Mouse (Mus musculus) lung, postnatal 4 days (tissue): ENCODE data around the gene Rtn1.

Experiments used
- DNase-seq, 2 experiments: peaks; one replicate each; pipeline ENCODE4 v3.0.0; 2021

The Rtn1 gene

DNA sequence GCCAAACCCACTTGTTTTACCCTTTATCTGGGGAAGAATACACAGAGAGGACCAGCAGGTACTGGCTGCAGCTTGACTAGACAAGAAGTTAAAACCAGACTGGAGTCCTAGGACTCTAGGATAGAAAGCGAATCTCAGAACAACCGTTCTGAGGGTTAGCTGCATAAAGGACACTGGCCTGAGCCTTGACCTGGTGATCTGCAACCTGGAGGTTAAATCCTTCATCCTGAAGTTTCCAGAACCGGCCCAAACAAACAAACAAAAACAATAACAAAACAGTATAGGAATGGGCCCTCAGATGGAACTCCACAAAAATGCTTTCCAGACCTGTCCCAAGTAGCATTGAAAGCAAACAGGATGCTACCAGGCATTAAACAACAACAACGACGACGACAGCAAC is at the start of gene Rtn1:
Gene Rtn1, minus strand, starts transcription at position 101 of the 400 bp plus-strand sequence.
- no peak for DNase-seq

DNA sequence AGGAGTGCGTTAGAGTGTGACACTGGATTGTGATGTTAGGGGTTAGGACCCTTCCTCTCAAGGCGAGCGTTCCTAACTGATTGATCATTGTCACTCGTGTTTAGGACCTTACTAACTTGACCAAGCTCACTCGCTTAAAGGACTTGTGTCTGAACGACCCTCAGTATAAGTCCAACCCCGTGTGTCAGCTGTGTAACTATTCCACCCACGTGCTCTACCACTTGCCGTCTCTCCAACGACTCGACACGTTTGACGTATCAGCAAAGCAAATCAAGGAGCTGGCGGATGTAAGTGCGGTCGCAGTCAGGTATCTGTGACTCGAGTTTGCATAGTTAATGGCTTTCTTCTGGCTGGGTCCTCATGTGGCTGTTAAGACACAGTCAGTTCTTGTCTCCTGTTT is 45.1 kb upstream of the Rtn1 start:
- no peak for DNase-seq

DNA sequence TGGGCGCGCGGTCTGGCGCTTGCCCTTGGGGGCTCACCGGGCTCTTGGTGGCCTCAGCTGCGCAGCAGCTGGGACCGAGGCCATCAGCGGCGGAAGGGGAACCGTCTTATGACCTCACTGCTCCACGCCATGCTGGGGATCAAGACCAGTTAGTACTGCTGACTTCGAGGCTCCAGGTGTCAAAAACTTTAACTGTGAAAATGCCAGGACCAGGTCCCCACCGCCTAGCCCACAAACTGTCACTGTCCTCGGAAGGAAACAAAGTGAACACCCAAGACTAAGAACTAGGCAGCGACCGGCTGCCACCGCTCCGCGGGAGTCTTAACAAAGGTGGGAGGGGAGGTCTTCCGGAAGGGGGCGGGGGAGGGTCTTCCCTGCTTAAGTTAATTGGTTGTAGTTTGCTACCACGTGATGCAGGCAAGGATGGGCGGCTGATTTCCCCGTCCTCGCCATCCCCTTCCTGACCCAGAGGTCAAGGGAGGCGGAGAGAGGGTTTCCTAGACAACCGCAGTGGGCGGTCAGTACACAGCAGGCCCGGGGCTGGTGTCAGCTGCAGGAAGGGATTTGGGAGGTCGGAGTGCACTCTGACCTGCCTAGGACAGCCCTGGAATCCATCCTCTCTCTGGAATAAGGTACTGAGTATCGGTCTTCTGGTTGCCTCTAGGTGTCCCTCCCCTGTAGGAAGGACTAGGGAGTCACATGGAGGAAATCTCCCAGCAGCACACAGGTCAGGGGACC is 33.2 kb upstream of the Rtn1 start, which contains the start of gene Lrrc9:
Gene Lrrc9, plus strand, starts transcription at position 28 of the 738 bp plus-strand sequence.
- DNase-seq, result peak; percentile 62 to 67

DNA sequence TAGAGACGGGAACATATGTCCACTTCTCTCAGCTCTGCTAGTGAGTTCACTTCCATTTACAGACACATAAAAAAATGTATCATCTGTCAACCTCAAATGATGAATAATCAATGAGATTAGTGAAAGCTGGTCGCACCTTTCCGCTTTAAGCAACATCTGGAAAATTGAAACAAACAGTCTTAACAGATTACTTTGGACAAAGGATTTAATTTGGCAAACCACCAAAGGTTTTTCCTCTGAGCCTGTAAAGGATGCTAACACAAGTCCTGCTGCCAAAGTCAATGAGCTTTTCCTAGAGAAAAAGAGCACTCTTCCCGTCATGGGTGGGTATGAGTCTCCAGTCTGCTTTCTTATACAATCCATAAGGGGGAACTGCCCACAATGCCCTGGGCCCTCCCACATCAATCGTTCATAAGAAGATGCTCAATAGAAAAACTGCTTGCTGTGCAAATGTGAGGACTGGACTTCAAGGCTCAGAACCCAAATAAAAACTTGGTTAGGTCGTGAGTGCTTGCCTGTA is 30.2 kb upstream of the Rtn1 start:
- no peak for DNase-seq

DNA sequence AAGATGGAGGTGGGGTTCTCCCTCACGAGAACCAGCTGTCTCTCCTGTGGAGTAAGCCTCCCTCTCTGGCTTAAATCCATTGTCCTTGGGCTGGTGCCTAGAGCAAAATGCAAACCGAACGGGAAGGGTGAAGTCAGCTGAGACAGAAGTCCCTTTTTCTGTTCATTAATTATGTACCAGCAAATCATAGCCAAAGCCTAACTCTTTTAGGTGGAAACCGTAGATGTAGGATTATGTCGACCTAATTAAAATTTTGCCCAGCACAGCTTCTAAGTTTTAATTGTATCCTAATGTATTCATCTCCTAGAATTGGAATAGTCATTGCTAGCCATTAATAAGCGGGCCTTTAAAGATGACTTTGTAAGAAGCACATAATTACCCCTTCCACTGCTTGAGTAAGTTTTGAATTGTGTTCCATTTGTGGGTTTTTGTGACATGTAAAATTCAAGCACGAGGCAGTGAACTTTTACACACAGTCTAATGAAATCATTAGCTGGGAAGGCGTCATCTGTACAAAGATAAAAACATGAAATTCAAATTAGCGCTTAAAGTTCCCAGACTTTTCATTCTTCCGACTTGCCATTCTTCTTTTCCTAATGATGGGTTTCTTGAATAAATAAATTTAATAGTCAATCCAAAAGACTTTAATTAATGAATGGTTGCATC is 29.0 kb upstream of the Rtn1 start:
- no peak for DNase-seq

DNA sequence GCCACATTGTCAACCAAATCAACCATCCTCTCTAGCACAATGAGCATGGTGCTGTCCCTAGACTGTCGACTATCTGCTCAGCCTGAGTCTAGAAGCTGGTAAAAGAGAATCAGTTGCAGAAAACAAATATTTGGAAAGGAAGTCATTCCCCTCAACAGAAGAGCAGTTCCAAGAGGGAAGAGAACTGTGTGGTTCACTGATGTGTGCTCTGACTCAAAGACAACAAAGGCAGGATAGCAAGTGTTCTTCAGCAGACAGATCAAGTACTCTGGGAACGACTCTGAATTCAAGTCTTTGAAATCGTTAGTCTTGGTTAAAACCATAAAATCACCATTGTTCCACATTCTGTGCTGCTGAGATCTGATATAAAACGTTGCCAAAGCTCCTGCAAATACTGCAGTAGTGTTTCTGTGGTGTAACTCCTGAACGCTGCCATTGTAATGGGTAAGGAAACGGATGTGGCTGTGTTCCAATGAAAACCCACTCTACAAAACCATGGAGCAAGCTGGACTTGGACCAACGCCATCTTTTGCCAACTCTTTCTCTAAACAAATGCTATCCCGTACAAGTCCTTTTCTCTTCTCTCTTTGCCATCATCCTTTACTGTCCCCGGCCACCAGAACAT is 24.5 kb upstream of the Rtn1 start:
- peak in 1 of 2 experiments; percentile 54 for DNase-seq

DNA sequence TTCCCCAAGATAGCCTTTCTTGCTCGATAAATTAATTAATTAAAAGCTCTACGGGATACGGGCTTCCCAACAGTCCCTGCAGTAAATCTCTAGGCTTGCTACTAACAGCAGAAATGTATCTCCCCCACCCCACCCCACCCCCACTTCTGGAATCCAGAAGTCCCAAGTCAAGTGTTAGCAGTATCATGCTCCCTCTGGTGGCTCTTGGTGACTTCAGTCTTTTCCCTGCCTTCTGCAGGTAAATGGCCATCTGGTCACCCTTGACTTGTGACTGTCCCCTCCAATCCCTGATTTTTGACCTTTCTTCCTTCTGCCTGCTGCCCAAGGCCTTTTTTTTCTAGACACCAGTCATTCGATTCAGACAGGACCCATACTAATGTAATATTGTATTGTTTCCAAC is 23.4 kb upstream of the Rtn1 start:
- no peak for DNase-seq

DNA sequence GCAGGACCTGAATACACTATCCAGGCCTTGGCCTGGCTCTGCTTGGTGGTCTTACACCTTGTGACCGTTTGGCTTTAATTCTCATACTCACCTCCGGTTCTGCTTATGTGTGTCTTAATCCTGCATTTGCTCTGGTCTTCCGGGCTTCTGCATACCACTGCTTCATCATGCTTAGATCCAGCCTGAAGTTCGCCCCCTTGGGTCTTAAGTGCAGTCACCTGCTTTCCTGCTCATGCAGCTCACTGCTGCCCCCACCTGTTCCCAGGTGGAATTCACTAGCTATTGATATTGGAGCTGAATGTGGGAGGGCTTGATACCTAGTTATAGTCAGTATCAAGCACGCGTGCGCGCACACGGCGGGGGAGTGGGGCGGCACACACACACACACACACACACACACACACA is 18.9 kb upstream of the Rtn1 start:
- peak; percentile 53 to 68 for DNase-seq

DNA sequence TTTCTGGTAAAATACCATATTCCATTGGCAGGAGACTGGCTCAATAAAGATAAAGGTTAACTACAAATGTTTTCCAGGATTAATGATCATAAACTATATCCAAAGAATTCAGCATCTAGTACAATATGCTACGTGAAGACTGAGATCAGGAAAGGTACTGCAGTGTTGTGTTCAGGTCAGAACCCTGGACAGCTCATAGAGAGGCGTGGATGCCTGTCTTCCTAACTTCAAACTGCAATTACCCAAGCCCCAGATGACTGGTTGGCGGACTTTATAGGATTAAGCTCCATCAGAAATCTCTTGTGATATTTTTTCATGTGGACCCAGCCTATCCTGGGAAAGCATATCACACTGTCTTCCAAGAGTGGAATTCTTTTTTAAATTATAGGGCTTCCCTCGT is 13.8 kb upstream of the Rtn1 start:
- no peak for DNase-seq

DNA sequence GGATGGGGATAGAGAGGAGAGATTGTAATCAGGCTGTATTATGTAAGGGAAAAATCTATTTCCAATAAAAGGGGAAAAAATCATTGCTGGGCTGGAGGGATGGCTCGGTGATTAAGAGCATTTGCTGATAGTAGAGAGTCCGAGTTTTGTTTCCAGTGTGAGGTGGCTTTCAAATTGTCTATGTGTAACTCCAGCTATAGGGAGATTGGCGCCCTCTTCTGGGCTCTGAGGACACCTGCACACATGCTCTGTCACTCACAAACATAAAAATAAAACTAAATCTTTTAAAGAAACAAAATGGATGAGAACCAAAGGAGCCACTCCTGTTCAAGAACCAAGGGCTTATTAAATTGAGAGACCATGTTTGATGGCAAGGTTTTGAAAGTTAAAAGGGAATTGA is 8.9 kb upstream of the Rtn1 start:
- DNase-seq, result no peak

DNA sequence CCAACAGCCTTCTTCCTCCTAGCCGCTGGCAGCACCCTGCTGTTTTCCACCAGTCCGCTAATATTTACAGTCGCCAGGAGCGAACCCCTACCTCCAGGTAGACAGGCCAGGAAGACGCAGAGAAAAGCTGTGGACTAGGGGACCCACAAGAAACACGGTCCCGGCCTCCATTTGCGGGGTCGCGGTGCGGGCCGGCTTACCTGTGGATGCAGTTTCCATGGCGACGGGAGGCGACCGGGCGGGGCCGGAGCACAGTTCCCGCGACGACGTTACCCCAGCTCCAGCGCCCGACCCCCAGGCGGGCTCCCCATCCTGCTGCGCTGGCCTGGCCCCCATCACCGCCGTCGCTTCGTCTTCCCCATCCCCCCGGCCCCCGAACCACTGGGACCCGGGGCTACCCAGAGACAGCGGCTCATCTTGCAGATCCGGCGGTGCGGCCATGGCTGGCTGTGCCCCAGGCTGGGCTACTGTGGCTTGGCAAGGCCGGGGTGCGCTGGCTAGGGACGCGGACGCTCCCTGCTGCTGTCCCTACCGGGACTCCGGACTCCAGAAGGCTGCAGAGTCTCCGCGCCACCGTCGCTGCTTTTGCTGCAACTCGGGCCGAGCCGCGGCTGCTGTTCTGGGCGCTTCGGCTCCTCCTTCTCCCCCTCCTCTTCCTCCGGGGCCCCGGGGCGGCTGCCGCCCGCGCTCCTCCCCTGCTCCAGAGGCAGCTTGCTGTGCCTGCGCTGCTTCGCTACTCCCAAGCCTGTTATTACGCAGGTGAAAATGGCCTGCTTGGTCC is 553 bp downstream of the Rtn1 start:
- DNase-seq, result peak; percentile 55 to 64

DNA sequence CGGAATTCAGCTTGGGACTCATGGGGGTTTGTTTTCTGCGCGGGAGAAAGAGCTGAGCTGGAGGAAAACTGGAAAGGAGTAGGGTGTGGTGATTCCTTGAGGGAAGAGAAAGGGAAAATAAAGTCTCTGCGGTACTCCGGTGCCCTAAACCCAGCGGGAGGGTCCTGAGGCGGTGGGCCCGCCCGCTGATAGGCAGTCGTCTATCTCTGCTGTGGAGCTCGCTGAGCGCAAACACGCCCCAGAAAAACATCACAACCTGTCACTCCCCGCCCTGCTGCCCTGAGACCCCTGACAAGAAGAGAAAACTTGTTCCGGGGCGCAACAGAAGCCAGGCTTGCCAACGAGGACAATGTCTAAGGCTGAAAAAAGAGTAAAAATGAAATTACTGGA is 1.1 kb downstream of the Rtn1 start:
- no peak for DNase-seq

DNA sequence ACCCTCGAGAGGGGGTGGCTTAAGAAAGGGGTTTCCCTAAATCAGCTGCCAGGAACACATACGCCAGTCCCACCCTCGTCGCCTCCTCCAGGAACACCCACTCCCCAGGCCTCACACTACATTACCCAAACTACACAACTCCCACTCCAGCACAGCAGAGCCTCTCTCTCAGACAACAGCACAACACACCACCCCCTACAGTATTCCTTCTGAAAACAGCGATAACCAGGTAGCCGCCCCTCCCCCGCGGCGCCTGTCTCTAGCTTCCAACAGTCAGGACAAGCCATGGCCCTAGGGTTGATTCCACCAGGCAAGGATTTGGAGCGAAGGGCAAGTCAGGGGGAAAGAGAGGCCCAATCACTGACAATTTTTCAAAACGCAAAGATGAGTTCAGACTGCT is 1.7 kb downstream of the Rtn1 start:
- DNase-seq, result no peak

DNA sequence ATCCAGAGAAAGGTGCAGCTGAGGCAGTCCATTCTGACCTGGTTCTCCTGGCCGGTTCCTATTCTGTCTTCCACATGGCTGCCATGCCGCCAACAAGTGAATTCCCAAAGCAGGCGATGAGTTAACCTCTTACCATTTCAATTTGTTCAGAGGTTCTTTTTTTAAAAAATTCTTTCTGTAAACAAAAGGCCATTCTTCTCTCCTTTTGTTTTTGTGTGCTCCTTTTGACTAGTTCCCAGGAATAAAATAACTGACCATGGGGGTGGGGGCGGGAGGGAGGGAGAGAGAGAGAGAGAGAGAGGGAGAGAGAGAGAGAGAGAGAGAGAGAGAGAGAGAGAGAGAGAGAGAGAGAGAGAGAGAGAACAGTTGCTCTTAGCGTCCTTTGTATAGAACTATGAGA is 3.8 kb downstream of the Rtn1 start:
- DNase-seq, result no peak

DNA sequence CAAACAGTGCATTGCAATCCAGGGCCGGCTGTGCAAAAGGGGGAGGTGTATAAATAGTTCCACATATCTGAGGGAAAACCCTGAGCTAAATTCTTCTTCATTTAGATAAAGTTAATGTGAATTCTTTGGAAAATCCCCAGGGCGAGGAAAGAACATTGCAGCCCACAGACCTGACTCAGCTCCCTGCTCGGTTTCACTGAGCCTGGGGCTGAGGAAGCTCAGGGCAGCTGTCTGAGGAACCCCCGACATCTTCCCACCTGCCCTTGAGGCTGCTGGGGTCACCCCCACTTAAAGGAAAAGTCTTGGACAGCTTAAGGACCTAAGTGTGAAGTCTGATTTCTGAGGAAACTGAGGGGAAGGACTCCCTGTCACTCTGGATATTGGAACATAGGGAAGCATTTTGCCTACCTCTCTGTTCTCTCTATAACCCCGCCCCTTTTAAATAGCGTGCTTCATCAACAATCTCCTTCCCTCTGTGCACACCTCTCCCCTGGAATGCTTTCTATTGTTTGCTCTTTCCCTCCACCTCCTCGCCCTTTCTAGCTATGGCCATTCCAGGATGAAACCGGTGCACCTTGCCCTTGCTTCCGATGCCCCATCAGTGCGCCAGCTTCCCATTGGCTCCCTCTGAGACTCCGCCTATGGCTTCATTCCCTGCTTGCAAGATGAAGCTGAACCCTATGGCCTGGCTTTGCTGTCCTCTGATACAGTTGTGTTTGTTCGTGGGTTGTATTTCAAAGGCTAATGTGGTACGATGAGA is 15.6 kb downstream of the Rtn1 start:
- no peak for DNase-seq

DNA sequence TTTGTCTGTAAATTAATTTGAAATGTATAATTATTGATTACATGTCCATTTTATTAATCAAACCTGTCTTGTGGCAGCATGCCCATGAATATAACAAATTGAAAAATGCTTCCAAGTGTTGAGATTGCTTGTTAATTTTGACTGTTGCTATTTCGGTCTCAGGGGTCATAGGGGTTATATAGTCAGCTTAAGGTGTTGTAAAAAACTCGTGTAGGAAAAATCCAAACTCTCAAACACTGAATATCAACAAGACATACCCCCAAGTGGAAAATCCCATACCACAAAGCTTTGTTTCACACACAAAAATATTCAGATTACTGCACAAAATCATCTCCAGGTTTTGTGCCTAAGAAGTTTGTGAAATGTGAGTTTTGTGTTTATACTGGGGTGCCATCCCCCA is 18.5 kb downstream of the Rtn1 start:
- DNase-seq, result no peak

DNA sequence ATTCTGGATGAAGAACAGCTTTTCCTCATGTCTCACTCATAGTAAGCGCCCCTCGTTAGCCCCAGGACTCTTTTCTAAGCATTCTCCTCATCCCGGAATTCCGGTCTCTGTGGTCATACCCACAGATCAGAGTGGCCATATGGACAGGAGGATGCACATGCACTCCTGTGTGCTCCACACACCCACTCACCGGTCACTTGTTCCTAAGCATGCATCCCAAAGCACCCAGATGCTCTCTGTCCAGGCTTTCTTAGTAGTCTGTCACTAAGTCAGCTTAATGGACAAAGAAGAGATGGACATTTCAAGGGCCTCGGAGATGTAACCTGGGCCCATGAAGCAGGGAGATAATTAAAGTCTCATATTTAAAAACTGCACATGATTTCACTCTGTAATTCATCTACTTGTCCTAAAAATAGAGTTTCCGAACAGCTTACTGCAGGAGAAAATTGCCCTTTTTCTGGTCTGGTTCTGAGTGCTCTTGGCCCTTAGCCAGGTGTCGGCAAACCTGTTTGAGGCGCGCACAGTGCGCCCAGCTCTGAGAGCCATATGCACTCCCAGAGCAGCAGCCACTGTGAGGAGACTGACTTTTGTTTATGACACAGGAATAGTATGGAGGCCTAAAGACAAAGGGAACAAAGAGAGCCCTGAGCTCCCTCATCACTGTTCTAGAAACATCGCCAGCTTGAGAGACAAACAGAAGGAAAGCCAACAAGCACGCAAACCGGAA is 19.3 kb downstream of the Rtn1 start:
- DNase-seq, result no peak

DNA sequence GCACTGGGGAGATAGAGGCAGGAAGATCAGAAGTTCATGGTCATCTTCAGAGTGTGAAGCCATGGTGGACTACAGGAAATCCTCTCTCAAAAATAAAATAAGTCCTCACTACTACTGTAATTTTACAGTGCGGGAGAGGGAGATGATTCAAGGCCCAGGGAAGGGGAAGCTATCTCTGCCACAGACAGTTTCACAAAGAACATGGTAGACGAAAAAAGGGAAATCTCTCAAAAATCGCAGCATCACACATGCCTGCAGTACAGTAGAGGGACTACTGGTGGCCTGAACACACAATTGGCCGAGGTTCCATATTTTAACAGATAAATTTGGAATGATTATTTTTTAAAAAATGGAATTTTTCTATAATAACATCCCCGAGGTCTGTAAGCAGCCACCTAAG is 20.0 kb downstream of the Rtn1 start:
- no peak for DNase-seq

DNA sequence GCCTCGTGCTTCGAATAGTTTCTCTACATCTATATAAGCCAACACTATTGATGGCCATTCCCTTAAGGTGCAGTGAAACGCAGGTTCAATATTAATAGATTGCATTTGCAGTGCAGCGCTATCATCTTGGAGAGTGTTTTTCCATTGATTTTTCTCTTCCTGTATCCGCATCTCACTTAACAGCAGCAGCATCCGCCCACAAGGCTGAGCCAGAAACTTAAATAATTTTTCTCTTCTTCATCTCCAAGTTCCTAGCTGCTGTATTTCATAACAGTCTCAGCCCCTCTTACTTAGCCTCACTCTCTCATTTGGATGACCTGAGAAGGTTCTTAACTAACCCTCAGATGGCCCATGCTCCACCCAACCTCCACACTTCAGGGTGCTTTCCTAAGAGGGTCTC is 20.7 kb downstream of the Rtn1 start:
- DNase-seq, result no peak

DNA sequence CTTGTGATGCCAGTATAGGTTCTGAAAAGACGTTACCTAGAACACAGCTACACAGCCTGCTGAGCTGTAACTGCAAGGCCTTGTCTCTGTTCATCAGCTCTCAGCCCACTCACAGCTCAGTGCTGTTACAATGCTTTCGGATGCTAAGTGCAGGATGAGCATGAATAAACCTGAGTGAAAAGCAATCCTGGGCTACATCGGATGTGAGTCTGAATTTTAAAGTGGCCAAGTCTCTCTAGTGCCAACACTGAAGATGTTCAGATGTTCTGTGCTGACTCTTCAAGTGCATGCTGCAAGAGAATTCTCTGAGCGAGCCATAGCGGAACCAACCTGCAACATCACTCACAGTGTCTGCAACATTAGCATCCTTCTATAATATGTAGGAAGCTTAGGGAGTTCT is 32.5 kb downstream of the Rtn1 start:
- no peak for DNase-seq

DNA sequence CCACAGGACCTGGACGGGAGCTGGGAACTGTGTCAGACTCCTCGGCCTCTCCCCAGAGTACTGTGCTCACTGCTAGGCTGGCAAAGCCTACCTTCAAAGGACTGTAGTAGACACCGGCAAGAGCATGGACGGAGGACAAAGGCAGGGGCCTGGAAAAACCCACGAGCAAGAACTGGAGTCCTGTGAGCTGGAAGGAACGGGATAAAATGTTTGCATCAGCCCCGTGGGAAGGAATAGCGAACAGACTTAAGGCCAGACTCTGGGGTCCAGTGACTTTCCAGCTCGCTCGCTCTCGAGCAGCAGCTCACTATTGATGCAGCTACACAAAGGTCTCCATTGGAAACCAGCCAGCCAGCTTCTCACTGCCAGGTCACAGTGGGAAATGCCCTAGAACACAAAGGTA is 34.0 kb downstream of the Rtn1 start:
- DNase-seq, result no peak
